In genomic region chr3:60841895-60842294, GRCm38 (mm10) we compare ENCODE assay signal across 33 mouse cellular contexts.
"Had no signal": no experiment of that assay in that cellular context is flagged by ENCODE, and none has a peak within 500 bp of the region (broad histone marks: within the 10 kb centered on the region; RNA-seq: fewer than 3 reads in every experiment).

No protein-coding gene starts in this region.

- H3K4me2 ChIP-seq: limb, embryonic 12.5 days; limb, embryonic 13.5 days; limb, embryonic 15.5 days; liver, embryonic 11.5 days; liver, embryonic 12.5 days; liver, embryonic 13.5 days; liver, embryonic 15.5 days; lung, embryonic 14.5 days; lung, embryonic 15.5 days; midbrain, embryonic 11.5 days; midbrain, embryonic 12.5 days; midbrain, embryonic 15.5 days; neural tube, embryonic 12.5 days; neural tube, embryonic 13.5 days had no signal

- H3K27me3 ChIP-seq: limb, embryonic 12.5 days; limb, embryonic 13.5 days; limb, embryonic 15.5 days; liver, embryonic 12.5 days; liver, embryonic 13.5 days; liver, embryonic 15.5 days; lung, embryonic 15.5 days; megakaryocyte, embryonic 14.5 days; midbrain, embryonic 12.5 days; midbrain, embryonic 15.5 days; neural tube, embryonic 12.5 days; neural tube, embryonic 13.5 days had no signal

- H3K9ac ChIP-seq: limb, embryonic 12.5 days; limb, embryonic 13.5 days; limb, embryonic 15.5 days; liver, embryonic 12.5 days; liver, embryonic 13.5 days; liver, embryonic 14.5 days; liver, embryonic 15.5 days; liver, postnatal 0 days; lung, embryonic 14.5 days; lung, embryonic 15.5 days; midbrain, embryonic 12.5 days; midbrain, embryonic 15.5 days; neural tube, embryonic 12.5 days; neural tube, embryonic 13.5 days had no signal

- H3K36me3 ChIP-seq: limb, embryonic 10.5 days; limb, embryonic 12.5 days; limb, embryonic 13.5 days; limb, embryonic 15.5 days; liver, embryonic 12.5 days; liver, embryonic 13.5 days; liver, embryonic 15.5 days; lung, embryonic 15.5 days; midbrain, embryonic 10.5 days; midbrain, embryonic 12.5 days; midbrain, embryonic 15.5 days; neural tube, embryonic 12.5 days; neural tube, embryonic 13.5 days had no signal

- H3K27ac ChIP-seq: left cerebral cortex, adult 2 months; limb, embryonic 10.5 days; limb, embryonic 12.5 days; limb, embryonic 13.5 days; limb, embryonic 15.5 days; liver, embryonic 12.5 days; liver, embryonic 13.5 days; liver, embryonic 14.5 days; liver, embryonic 15.5 days; lung, embryonic 15.5 days; macrophage; midbrain, embryonic 10.5 days; midbrain, embryonic 12.5 days; midbrain, embryonic 15.5 days; neural tube, embryonic 12.5 days; neural tube, embryonic 13.5 days had no signal

- H3K4me3 ChIP-seq: left cerebral cortex, adult 2 months; limb, embryonic 10.5 days; limb, embryonic 12.5 days; limb, embryonic 13.5 days; limb, embryonic 15.5 days; liver, embryonic 12.5 days; liver, embryonic 13.5 days; liver, embryonic 15.5 days; lung, embryonic 15.5 days; megakaryocyte, embryonic 14.5 days; midbrain, embryonic 10.5 days; midbrain, embryonic 12.5 days; midbrain, embryonic 15.5 days; myocyte; neural tube, embryonic 12.5 days; neural tube, embryonic 13.5 days had no signal

- H3K4me1 ChIP-seq: limb, embryonic 10.5 days; limb, embryonic 12.5 days; limb, embryonic 13.5 days; limb, embryonic 15.5 days; lung, embryonic 15.5 days; midbrain, embryonic 10.5 days; midbrain, embryonic 12.5 days; midbrain, embryonic 15.5 days; neural tube, embryonic 12.5 days; neural tube, embryonic 13.5 days had no signal

- ATAC-seq: liver, embryonic 12.5 days; liver, postnatal 0 days; lung, postnatal 0 days; midbrain, embryonic 15.5 days; midbrain, embryonic 16.5 days had no signal

- DNase-seq: left cerebral cortex, postnatal 4 days; liver; liver, embryonic 13.5 days; liver, postnatal 0 days; lung, adult 18-20 months; lung, adult 2 months; lung, embryonic 14.5 days; lung, postnatal 10 days; lung, postnatal 14 days; lung, postnatal 36 days; lung, postnatal 4 days; midbrain, embryonic 14.5 days had no signal

- H3K9me3 ChIP-seq: limb, embryonic 10.5 days; limb, embryonic 12.5 days; limb, embryonic 13.5 days; limb, embryonic 15.5 days; liver, embryonic 12.5 days; liver, embryonic 13.5 days; liver, embryonic 15.5 days; lung, embryonic 15.5 days; midbrain, embryonic 10.5 days; midbrain, embryonic 12.5 days; midbrain, embryonic 15.5 days; neural tube, embryonic 12.5 days; neural tube, embryonic 13.5 days had no signal
